Mouse (Mus musculus) thymus, adult 2 months (tissue): Measurements from ENCODE around the gene Neurl4.

Experiments used
- CTCF ChIP-seq: fragments of 200-500 bp; IDR thresholded peaks from 2 replicates; pipeline ENCODE4 v1.5.1; 2012; ENCODE audit warnings: mild to moderate bottlenecking, control low read depth, low read length, moderate library complexity, borderline replicate concordance; ENCODE audit not compliant: control insufficient read depth, poor library complexity, insufficient read depth; ENCODE audit errors: extremely low read depth
- POLR2A ChIP-seq: fragments of 200-500 bp; IDR thresholded peaks from 2 replicates; pipeline ENCODE4 v1.6.1; 2012; ENCODE audit warnings: mild to moderate bottlenecking, low read length, control low read depth, moderate library complexity; ENCODE audit not compliant: control insufficient read depth, poor library complexity, insufficient read depth; ENCODE audit errors: extremely low read depth

DNA sequence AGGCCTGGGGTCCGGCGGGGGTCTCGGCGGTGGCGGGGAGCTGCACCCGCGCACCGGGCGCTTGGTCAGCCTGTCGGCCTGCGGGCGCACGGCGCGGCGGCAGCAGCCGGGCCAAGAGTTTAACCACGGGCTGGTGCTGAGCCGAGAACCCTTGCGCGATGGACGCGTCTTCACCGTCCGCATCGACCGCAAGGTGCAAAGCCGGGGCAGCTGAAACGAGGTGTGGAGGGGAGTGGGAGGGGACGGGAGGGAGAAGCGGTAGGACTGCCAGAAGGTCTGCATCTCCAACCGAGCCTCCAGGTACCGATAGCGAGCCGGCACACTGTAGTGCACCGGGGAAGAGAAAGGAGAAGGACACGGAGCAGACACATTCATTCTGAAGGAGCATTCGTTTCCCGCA, 1.1 kb downstream of the Neurl4 start:
- TF ChIP-seq POLR2A (no peak), CTCF (no peak)
